Mouse (Mus musculus) G1E (cell line): ENCODE results near the gene Hoxb7. TPM values are rescaled to one million over a fixed set of nuclear protein-coding genes. Genes with fewer than 3 reads are reported as not detected.

Source experiments
- ATAC-seq: 2 replicates; pipeline ENCODE4 v1.8.0; 2016; ENCODE audit warnings: mild to moderate bottlenecking; ENCODE audit not compliant: insufficient number of reproducible peaks, poor library complexity, low FRiP score, severe bottlenecking; ENCODE audit errors: extremely low read depth
- DNase-seq: peaks from one replicate; pipeline ENCODE4 v3.0.0; 2012; ENCODE audit warnings: low spot score
- H3K27me3 ChIP-seq: 2 replicates; pipeline ENCODE4 v1.6.1; 2012; ENCODE audit warnings: mild to moderate bottlenecking, low read length, inconsistent platforms; ENCODE audit not compliant: insufficient read depth
- H3K36me3 ChIP-seq: replicated peaks from 2 replicates; pipeline ENCODE3; 2012; ENCODE audit warnings: mild to moderate bottlenecking, inconsistent platforms
- H3K4me1 ChIP-seq: 2 replicates; pipeline ENCODE4 v1.6.1; 2012; ENCODE audit warnings: low read depth, low read length, inconsistent platforms, mixed read lengths; ENCODE audit not compliant: insufficient read depth
- H3K4me3 ChIP-seq: 2 replicates; pipeline ENCODE4 v1.5.1; 2012; ENCODE audit warnings: low read depth, mild to moderate bottlenecking, inconsistent platforms, low read length, moderate library complexity, mixed read lengths
- H3K9me3 ChIP-seq: replicated peaks from 2 replicates; pipeline ENCODE4 v1.6.1; 2012; ENCODE audit warnings: inconsistent platforms
- CTCF ChIP-seq: IDR thresholded peaks from 2 replicates; pipeline ENCODE4 v1.5.1; 2012; ENCODE audit warnings: low read depth, low read length, inconsistent platforms, mixed read lengths
- GATA1 ChIP-seq: IDR thresholded peaks from 2 replicates; pipeline ENCODE4 v1.6.1; 2012; ENCODE audit warnings: borderline replicate concordance, low read length, inconsistent platforms, mixed read lengths
- GATA2 ChIP-seq: IDR thresholded peaks from 2 replicates; pipeline ENCODE4 v1.6.1; 2012; ENCODE audit warnings: low read depth, low read length, inconsistent platforms, borderline replicate concordance
- POLR2AphosphoS5 ChIP-seq: IDR thresholded peaks from 2 replicates; pipeline ENCODE4 v1.6.1; 2012; ENCODE audit warnings: low read depth, low read length, inconsistent platforms; ENCODE audit not compliant: insufficient replicate concordance
- TAL1 ChIP-seq: conservative IDR thresholded peaks from 2 replicates; pipeline ENCODE4 v1.6.1; 2012; ENCODE audit warnings: low read depth, low read length, inconsistent platforms, mixed read lengths
- polyA plus RNA-seq: library from polyadenylated mRNA; stranded (reverse); fragments of >175 nt; gene quantifications from 2 replicates; pipeline ENCODE4 v1.2.3, GENCODE M21; 2012
- total RNA-seq, 2 experiments: library from RNA; stranded (forward) in 1 of 2; stranded (reverse) in 1 of 2; fragments of 200-1000 nt in 1 of 2; fragments of >200 nt in 1 of 2; fragmentation: Nextera tagmentation in 1 of 2; gene quantifications; 2 replicates each; pipeline ENCODE4 v1.2.3; 2014 to 2017

The Hoxb7 gene
- total and polyA plus RNA-seq, 3 experiments, result not detected

GRCm38 (mm10) chr11:96301064-96301431 is 14.6 kb downstream of the Hoxb7 start:
- ATAC-seq (no peak), DNase-seq (no peak)
- H3K36me3 ChIP-seq, result no peaks in the 10 kb centered on the region
- H3K27me3 ChIP-seq, result peaks cover 76% of the 10 kb centered on the region
- no peak overlapping the region for H3K4me3 ChIP-seq
- TF ChIP-seq GATA2 (no peak), GATA1 (no peak), CTCF (no peak), POLR2AphosphoS5 (no peak), TAL1 (no peak)
- peaks cover 5% of the 10 kb centered on the region; the same call in 1 of the 2 replicates for H3K9me3 ChIP-seq
- no peaks in the 10 kb centered on the region for H3K4me1 ChIP-seq

GRCm38 (mm10) chr11:96301837-96302236 is 15.4 kb downstream of the Hoxb7 start:
- Histone ChIP-seq H3K4me1 (no peaks in the 10 kb centered on the region), H3K36me3 (no peaks in the 10 kb centered on the region), H3K9me3 (peaks cover 5% of the 10 kb centered on the region; the same call in 1 of the 2 replicates), H3K4me3 (no peak overlapping the region), H3K27me3 (peaks cover 72% of the 10 kb centered on the region)
- ATAC-seq, result no peak
- DNase-seq, result no peak
- TF ChIP-seq TAL1, result no peak
- TF ChIP-seq CTCF, result no peak
- TF ChIP-seq GATA1, result no peak
- TF ChIP-seq GATA2, result no peak
- no peak for TF ChIP-seq POLR2AphosphoS5

- ATAC-seq, result no peak
- peaks cover 72% of the 10 kb centered on the region for H3K27me3 ChIP-seq
- TF ChIP-seq TAL1 (no peak), CTCF (no peak), POLR2AphosphoS5 (no peak), GATA2 (no peak), GATA1 (no peak)
- H3K4me1 ChIP-seq, result no peaks in the 10 kb centered on the region
- peaks cover 5% of the 10 kb centered on the region; the same call in 1 of the 2 replicates for H3K9me3 ChIP-seq
- H3K4me3 ChIP-seq, result no peak overlapping the region
- H3K36me3 ChIP-seq, result no peaks in the 10 kb centered on the region
- no peak for DNase-seq
These were observed 16.1 kb downstream of the Hoxb7 start for GRCm38 (mm10) chr11:96302381-96303150.

GRCm38 (mm10) chr11:96303151-96304099 is 17.0 kb downstream of the Hoxb7 start, which contains the start of gene Hoxb5:
Hoxb5 (plus strand) TSS chr11:96303336.
- H3K36me3 ChIP-seq, result no peaks in the 10 kb centered on the region
- peaks cover 5% of the 10 kb centered on the region; the same call in 1 of the 2 replicates for H3K9me3 ChIP-seq
- DNase-seq (no peak), ATAC-seq (no peak)
- no peaks in the 10 kb centered on the region for H3K4me1 ChIP-seq
- no peak for TF ChIP-seq GATA1
- peaks cover 69% of the 10 kb centered on the region for H3K27me3 ChIP-seq
- no peak within 1 kb of the TSS for H3K4me3 ChIP-seq

GRCm38 (mm10) chr11:96304381-96305195 is 18.2 kb downstream of the Hoxb7 start:
- Histone ChIP-seq H3K4me3 (no peak overlapping the region), H3K27me3 (peaks cover 66% of the 10 kb centered on the region), H3K4me1 (no peaks in the 10 kb centered on the region), H3K36me3 (no peaks in the 10 kb centered on the region), H3K9me3 (peaks cover 5% of the 10 kb centered on the region; the same call in 1 of the 2 replicates)
- ATAC-seq (no peak), DNase-seq (no peak)
- TF ChIP-seq TAL1, result no peak
- TF ChIP-seq GATA2, result no peak
- TF ChIP-seq GATA1, result no peak
- TF ChIP-seq CTCF, result no peak
- no peak for TF ChIP-seq POLR2AphosphoS5
